Mouse (Mus musculus): ENCODE data around the gene Mfap3.

GRCm38 (mm10) chr11:57532306-57532705, 13.8 kb downstream of the Mfap3 start:
- TF ChIP-seq CTCF (IDR thresholded peaks at IDR 0.05; ENCODE audit: low read depth, low read length) (no peak), POLR2A (IDR thresholded peaks at IDR 0.05; ENCODE audit: insufficient read depth, low read length) (no peak), EP300 (IDR thresholded peaks at IDR 0.05; ENCODE audit: insufficient read depth, low read depth, low read length) (no peak)

Measured in ES-Bruce4 (cell line).